Mouse (Mus musculus): ENCODE measurements around the gene Olfr493.

Gene Olfr493

DNA sequence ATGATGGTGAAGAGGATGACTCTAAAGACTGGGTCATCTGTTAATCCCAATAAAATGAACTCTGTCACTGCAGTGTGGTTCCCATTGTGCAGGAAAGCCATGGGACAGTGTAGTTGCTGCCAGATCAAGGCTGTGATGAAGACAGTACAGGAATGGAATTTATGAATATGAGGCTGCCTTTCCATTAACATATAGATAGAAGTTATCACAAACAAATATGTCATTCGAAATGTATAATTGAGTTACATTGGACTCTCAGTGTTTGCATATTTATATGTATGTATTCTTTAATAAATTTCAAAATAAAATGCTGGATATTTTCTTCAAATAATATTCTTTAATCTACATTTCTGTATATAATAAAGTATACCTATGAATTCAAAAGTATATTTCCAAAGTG, at the start of gene Olfr493:
Gene Olfr493 (minus strand): TSS at position 101 of the 400 bp plus-strand sequence.
- no peak for DNase-seq (ENCODE audit: low spot score)

DNA sequence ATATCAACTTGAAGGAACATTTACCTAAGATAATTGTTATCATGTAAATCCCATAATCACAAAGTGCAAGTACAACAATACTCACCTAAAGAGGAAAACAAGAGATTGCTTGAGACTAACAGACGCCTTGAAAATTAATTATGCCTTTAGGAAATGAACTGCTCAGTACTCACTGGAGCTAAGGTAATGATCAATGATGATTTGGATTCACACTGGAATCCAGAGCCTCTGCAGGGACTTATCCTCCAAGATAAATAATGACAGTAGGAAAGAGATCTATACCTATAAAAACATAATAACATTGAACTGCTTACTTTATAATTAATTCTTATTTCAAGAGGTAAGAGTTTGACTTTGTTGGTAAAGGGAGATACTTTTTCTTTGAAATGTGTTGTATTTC, 46.1 kb upstream of the Olfr493 start, which contains the start of gene Olfr495:
Gene Olfr495 (plus strand): TSS at position 301 of the 400 bp plus-strand sequence.
- no peak for DNase-seq (ENCODE audit: low spot score)

DNA sequence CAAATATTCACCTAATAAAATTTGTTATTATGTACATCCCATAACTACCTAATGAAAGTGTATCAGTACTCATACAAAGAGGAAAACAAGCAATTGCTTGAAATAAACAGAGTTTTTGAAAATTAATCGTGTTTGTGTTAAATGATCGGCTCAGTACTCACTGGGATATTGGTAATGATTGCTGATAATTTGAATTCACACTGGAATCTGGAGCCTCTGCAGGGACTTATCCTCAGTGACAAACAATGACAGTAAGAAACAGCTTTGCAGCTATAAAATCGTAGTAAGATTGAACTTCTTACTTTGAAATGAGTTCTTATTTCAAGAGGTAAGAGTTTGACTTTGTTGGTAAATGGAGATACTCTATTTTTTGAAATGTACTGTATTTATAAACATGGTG, 18.3 kb upstream of the Olfr493 start, which contains the start of gene Olfr494:
Gene Olfr494 (plus strand): TSS at position 301 of the 400 bp plus-strand sequence.
- DNase-seq (ENCODE audit: low spot score), result no peak

DNA sequence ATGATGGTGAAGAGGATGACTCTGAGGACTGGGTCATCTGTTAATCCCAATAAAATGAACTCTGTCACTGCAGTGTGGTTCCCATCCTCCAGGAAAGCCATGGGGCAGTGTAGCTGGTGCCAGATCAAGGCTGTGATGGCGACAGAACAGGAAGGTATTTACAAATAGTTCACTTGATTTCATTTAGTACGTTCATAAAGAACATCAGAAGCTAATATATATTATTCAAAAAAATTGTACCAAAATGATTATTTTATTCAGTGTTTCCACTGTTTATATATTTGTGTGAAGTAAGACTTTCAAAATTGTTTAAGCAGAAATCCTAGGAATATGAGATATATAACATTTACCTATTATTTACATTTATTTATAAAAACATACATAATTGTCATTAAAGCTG, 23.2 kb downstream of the Olfr493 start, which contains the start of gene Olfr492:
Gene Olfr492 (minus strand): TSS at position 101 of the 400 bp plus-strand sequence.
- no peak for DNase-seq (ENCODE audit: low spot score)

DNA sequence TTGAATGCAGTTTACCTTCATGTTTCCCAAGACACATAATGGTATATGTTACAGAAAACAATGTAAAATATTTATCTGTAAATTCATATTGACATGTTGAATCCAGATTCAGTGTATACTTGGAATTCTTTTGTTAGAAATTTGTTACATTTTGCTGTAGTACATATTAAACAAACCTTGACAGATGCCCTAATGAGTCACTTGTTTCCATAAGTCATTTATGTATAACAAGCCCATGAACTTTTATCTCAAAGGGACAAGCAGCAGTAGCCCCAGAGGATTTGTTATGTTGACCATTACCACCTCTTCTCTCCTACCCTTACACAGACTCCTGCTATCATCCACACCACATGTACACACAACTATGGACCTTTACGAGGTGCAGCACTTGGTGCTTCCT, 33.6 kb downstream of the Olfr493 start, which contains the start of gene Olfr491:
Gene Olfr491 (plus strand): TSS at position 301 of the 400 bp plus-strand sequence.
- DNase-seq (ENCODE audit: low spot score), result no peak

All from embryo, embryonic 10.5 days (tissue).